Mouse (Mus musculus) olfactory bulb, adult 2 months (tissue): ENCODE data around the gene Icam1.

ENCODE experiments used
- CTCF ChIP-seq: fragments of 200-500 bp; IDR thresholded peaks from 2 replicates; pipeline ENCODE4 v1.5.1; 2012; ENCODE audit warnings: low read depth, mild to moderate bottlenecking, low read length, moderate library complexity; ENCODE audit not compliant: insufficient read depth
- POLR2A ChIP-seq: fragments of 200-500 bp; IDR thresholded peaks from 2 replicates; pipeline ENCODE4 v1.6.1; 2012; ENCODE audit warnings: mild to moderate bottlenecking, low read depth, low read length, moderate library complexity; ENCODE audit not compliant: insufficient read depth

- no peak for TF ChIP-seq POLR2A
- TF ChIP-seq CTCF: no peak
Measured at GRCm38 (mm10) chr9:21072641-21073040, 56.9 kb downstream of the Icam1 start.
